Mouse (Mus musculus): Measurements from ENCODE around the gene Cdc42ep3. TPM values are rescaled to one million over a fixed set of nuclear protein-coding genes. Genes with fewer than 3 reads are reported as not detected.

Cdc42ep3 gene
- polyA plus RNA-seq, 1 experiment from 2014 or later, result 47.4 TPM

- H3K36me3 ChIP-seq, result no peaks in the 10 kb centered on the region
- 91% methylated on average over 17 of the region's 17 CpGs for WGBS
- H3K4me2 ChIP-seq, result no peak overlapping the region
- no peaks in the 10 kb centered on the region for H3K27me3 ChIP-seq
- H3K9ac ChIP-seq, result no peak overlapping the region
- no peak overlapping the region for H3K4me3 ChIP-seq
- H3K9me3 ChIP-seq, result no peaks in the 10 kb centered on the region
- ATAC-seq (ENCODE audit: low FRiP score, low read depth), result no peak
- no peak overlapping the region for H3K27ac ChIP-seq (replicated peaks)
- H3K4me1 ChIP-seq (replicated peaks), result no peaks in the 10 kb centered on the region
Observed at GRCm38 (mm10) chr17:79303744-79304497, 51.0 kb downstream of the Cdc42ep3 start.

GRCm38 (mm10) chr17:79303238-79303637, 51.7 kb downstream of the Cdc42ep3 start:
- no peak for ATAC-seq (ENCODE audit: low FRiP score, low read depth)
- H3K27me3 ChIP-seq, result no peaks in the 10 kb centered on the region
- no peak overlapping the region for H3K4me3 ChIP-seq
- no peaks in the 10 kb centered on the region for H3K36me3 ChIP-seq
- no peak overlapping the region for H3K9ac ChIP-seq
- no peak overlapping the region for H3K4me2 ChIP-seq
- 99% methylated on average over 3 of the region's 3 CpGs for WGBS
- H3K27ac ChIP-seq (replicated peaks), result no peak overlapping the region
- no peaks in the 10 kb centered on the region for H3K9me3 ChIP-seq
- no peaks in the 10 kb centered on the region for H3K4me1 ChIP-seq (replicated peaks)

DNA sequence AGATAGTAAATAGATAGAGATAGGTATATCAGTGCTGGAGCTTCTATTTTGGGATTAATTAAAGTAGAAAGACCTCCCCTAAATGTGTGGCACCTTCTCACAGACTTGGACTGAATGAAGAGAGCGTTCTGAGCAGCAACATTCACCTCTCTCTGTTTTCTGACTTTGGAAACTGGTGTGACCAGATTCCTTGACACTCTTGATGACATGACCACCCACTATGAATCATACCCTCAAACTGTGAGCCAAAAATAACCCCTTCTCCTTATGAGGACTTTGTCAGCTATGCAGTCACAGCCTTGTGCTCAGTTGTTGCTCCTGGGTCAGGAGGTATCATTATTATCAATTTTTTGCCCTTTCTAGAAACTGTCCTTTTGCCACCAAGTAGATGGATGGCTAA, 55.0 kb downstream of the Cdc42ep3 start:
- Histone ChIP-seq H3K4me1 (replicated peaks) (no peaks in the 10 kb centered on the region), H3K36me3 (no peaks in the 10 kb centered on the region), H3K9me3 (no peaks in the 10 kb centered on the region), H3K27me3 (no peaks in the 10 kb centered on the region), H3K9ac (no peak overlapping the region), H3K4me3 (no peak overlapping the region), H3K4me2 (no peak overlapping the region), H3K27ac (replicated peaks) (no peak overlapping the region)
- 100% methylated on average over 1 of the region's 1 CpGs for WGBS
- no peak for ATAC-seq (ENCODE audit: low FRiP score, low read depth)

DNA sequence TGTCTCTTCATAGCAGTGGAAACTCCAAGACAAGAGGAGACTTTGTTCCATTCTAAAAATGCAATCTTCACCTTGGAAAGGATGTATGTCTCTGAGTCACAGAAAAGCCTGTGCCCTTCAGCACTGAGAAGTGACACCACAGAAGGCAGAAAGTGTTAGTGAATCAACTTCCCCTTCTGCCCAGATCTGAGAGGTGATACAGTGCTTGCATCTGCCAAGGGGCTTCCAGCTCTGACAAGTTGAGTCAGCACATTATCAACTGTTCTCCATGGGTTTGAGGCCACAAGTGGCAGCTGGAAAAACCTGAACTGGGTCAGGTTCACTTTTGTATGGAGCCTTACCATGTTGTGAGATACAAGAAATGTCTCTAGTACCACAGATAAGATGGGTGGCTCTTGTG, 55.9 kb downstream of the Cdc42ep3 start:
- no peak for ATAC-seq (ENCODE audit: low FRiP score, low read depth)
- no peak overlapping the region for H3K4me2 ChIP-seq
- H3K27ac ChIP-seq (replicated peaks), result no peak overlapping the region
- H3K36me3 ChIP-seq, result no peaks in the 10 kb centered on the region
- no peak overlapping the region for H3K4me3 ChIP-seq
- no peaks in the 10 kb centered on the region for H3K27me3 ChIP-seq
- no peaks in the 10 kb centered on the region for H3K4me1 ChIP-seq (replicated peaks)
- no peaks in the 10 kb centered on the region for H3K9me3 ChIP-seq
- no peak overlapping the region for H3K9ac ChIP-seq

DNA sequence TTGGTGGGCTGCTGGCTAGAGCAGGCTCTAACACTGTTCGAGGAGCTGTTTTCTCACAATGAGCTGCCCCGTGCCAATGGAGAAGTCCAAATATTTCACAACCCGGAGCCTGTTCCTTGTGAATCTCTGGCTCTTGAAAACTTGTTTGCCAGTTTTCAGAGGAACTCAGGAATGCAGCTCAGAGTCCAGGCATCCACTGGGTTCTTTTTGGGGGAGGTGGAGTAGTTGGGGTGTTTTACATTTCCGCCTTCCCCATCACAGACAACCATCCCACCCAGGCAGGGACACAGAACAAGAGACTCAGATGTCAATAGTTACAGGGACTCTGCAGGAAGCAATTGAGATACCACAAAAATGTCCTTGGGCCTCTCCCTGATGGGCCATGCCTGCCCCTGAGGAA, 59.0 kb downstream of the Cdc42ep3 start:
- Histone ChIP-seq H3K4me1 (replicated peaks) (no peaks in the 10 kb centered on the region), H3K9me3 (no peaks in the 10 kb centered on the region), H3K4me2 (no peak overlapping the region), H3K27ac (replicated peaks) (no peak overlapping the region), H3K36me3 (no peaks in the 10 kb centered on the region), H3K27me3 (no peaks in the 10 kb centered on the region), H3K9ac (no peak overlapping the region), H3K4me3 (no peak overlapping the region)
- 77% methylated on average over 4 of the region's 4 CpGs for WGBS
- ATAC-seq (ENCODE audit: low FRiP score, low read depth), result no peak

DNA sequence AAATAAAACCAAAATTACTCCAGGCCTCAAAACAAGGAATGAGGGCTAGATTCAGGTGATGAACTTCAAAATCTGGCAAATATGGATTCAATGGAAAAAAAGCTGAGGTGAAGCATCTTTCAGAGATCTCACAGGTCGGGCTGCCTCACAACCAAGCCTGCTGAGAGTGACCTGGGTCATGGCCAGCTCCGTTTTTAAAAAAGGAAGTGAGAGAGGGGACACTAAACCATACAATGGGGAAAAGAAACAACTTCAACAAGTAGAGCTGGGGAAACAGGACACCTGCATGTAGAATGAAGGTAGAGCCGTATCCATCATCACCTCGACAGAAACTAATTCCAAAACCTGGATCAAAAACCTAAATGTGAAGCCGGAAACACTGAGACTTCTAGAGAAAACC, 63.2 kb downstream of the Cdc42ep3 start:
- no peaks in the 10 kb centered on the region for H3K27me3 ChIP-seq
- H3K4me2 ChIP-seq, result no peak overlapping the region
- H3K4me3 ChIP-seq, result no peak overlapping the region
- 82% methylated on average over 5 of the region's 5 CpGs for WGBS
- H3K9ac ChIP-seq, result no peak overlapping the region
- no peaks in the 10 kb centered on the region for H3K36me3 ChIP-seq
- ATAC-seq (ENCODE audit: low FRiP score, low read depth), result no peak
- no peaks in the 10 kb centered on the region for H3K4me1 ChIP-seq (replicated peaks)
- no peak overlapping the region for H3K27ac ChIP-seq (replicated peaks)
- no peaks in the 10 kb centered on the region for H3K9me3 ChIP-seq

DNA sequence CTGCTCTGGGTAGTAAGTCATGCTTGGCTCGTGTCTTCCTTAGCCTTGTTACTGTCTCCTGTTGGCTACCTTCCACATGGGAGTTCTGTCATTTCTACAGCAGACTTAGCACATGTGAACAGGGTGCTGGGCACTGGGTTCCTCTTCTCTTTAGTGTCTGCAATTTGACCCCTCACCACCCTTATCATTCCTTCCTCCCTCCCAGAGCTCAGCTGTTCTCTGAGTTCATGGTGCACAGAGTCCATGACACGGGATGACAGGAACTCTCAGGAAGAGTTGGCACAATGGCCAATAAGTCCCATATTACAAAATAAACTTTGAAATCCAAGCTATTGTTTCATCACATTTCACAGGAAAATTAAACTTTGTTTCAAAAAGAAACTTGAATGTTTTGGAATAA, 64.2 kb downstream of the Cdc42ep3 start:
- no peaks in the 10 kb centered on the region for H3K36me3 ChIP-seq
- H3K9me3 ChIP-seq, result no peaks in the 10 kb centered on the region
- H3K27ac ChIP-seq (replicated peaks), result no peak overlapping the region
- no peaks in the 10 kb centered on the region for H3K27me3 ChIP-seq
- no peak overlapping the region for H3K9ac ChIP-seq
- no peak overlapping the region for H3K4me3 ChIP-seq
- no peaks in the 10 kb centered on the region for H3K4me1 ChIP-seq (replicated peaks)
- no peak for ATAC-seq (ENCODE audit: low FRiP score, low read depth)
- WGBS, result 82% methylated on average over 2 of the region's 2 CpGs
- H3K4me2 ChIP-seq, result no peak overlapping the region

- 80% methylated on average over 13 of the region's 13 CpGs for WGBS
- Histone ChIP-seq H3K4me2 (no peak overlapping the region), H3K9me3 (no peaks in the 10 kb centered on the region), H3K4me3 (no peak overlapping the region), H3K4me1 (replicated peaks) (no peaks in the 10 kb centered on the region), H3K27ac (replicated peaks) (no peak overlapping the region), H3K9ac (no peak overlapping the region), H3K27me3 (no peaks in the 10 kb centered on the region), H3K36me3 (no peaks in the 10 kb centered on the region)
- ATAC-seq (ENCODE audit: low FRiP score, low read depth), result no peak
Observed at GRCm38 (mm10) chr17:79287302-79287701, 67.6 kb downstream of the Cdc42ep3 start.

DNA sequence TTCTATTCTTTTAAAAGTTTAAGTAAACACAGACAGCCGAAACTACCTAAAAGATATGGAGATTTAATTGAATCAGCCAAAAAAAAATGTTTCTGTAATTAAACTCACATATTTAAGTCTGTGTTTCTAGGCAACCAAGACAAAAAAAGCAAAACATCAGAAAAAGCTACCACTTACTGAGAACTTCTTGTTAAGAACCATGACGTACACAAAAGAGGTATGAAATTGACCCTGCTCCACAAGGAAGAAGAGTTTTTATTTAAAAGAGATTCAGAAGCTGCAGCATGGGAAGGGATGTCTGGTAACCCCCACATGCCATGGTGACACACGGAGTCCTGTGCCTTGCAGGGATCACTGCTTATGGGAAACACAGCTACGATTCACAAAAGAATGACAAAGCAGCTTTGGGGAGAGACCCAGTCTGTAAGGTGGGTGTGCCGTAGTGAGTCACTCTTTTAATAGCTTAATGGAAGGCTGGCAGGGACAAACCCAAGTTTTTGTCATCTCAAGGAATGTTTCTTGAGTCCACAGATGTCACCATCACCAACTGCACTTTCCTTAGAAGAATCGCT, 69.8 kb downstream of the Cdc42ep3 start:
- Histone ChIP-seq H3K36me3 (no peaks in the 10 kb centered on the region), H3K4me1 (replicated peaks) (no peaks in the 10 kb centered on the region), H3K27me3 (no peaks in the 10 kb centered on the region), H3K4me2 (no peak overlapping the region), H3K9me3 (no peaks in the 10 kb centered on the region), H3K9ac (no peak overlapping the region), H3K4me3 (no peak overlapping the region), H3K27ac (replicated peaks) (no peak overlapping the region)
- ATAC-seq (ENCODE audit: low FRiP score, low read depth), result no peak
- 30% methylated on average over 6 of the region's 6 CpGs for WGBS

Measured in hindbrain, embryonic 15.5 days (tissue).